Mouse (Mus musculus): ENCODE data around the gene Agap1. TPM values are rescaled to one million over a fixed set of nuclear protein-coding genes. Genes with fewer than 3 reads are reported as not detected.
A peak's percentile ranks its signal among the peaks of the same experiment; 100 is the strongest.

Gene Agap1
- polyA plus RNA-seq, 1 experiment = 145 TPM

GRCm38 (mm10) chr1:89943202-89943601 lies 488.6 kb downstream of the Agap1 start:
- DNase-seq (ENCODE audit: low read depth) = peak; percentile 86
- TF ChIP-seq POLR2A (IDR thresholded peaks at IDR 0.05; ENCODE audit: borderline replicate concordance, extremely low read depth, insufficient read depth, insufficient read length, poor library complexity, severe bottlenecking) = no peak
- peak; percentile 95 for TF ChIP-seq CTCF (IDR thresholded peaks at IDR 0.05; ENCODE audit: borderline replicate concordance, extremely low read depth, insufficient read depth, insufficient read length)

Data from brain, embryonic 14.5 days (tissue).